Mouse (Mus musculus) ES-Bruce4 (cell line): Measurements from ENCODE around the gene Pi4k2b. TPM values are rescaled to one million over a fixed set of nuclear protein-coding genes. Genes with fewer than 3 reads are reported as not detected.

Source experiments
- H3K27ac ChIP-seq: 2 replicates; pipeline ENCODE4 v1.5.1; 2012; ENCODE audit warnings: low read length, inconsistent platforms; ENCODE audit not compliant: insufficient read depth
- H3K27me3 ChIP-seq: 2 replicates; pipeline ENCODE4 v1.6.1; 2012; ENCODE audit warnings: mild to moderate bottlenecking, low read length, inconsistent platforms; ENCODE audit not compliant: control insufficient read depth, poor library complexity, insufficient read depth, severe bottlenecking
- H3K36me3 ChIP-seq: 2 replicates; pipeline ENCODE4 v1.6.1; 2012; ENCODE audit warnings: inconsistent platforms, mild to moderate bottlenecking, low read length, moderate library complexity; ENCODE audit not compliant: control insufficient read depth, poor library complexity, insufficient read depth, severe bottlenecking
- H3K4me1 ChIP-seq: one replicate; pipeline ENCODE4 v1.8.1; 2011; ENCODE audit warnings: low read length; ENCODE audit not compliant: control insufficient read depth, insufficient read depth
- H3K4me3 ChIP-seq: 2 replicates; pipeline ENCODE4 v1.5.1; 2011; ENCODE audit warnings: low read depth, mild to moderate bottlenecking, low read length
- H3K9ac ChIP-seq: 2 replicates; pipeline ENCODE4 v1.6.1; 2012; ENCODE audit warnings: low read depth, mild to moderate bottlenecking, inconsistent platforms; ENCODE audit not compliant: poor library complexity, severe bottlenecking
- H3K9me3 ChIP-seq: replicated peaks from 2 replicates; pipeline ENCODE4 v1.6.1; 2012; ENCODE audit warnings: mild to moderate bottlenecking, low read length, inconsistent platforms; ENCODE audit not compliant: control insufficient read depth, poor library complexity, insufficient read depth, severe bottlenecking
- CTCF ChIP-seq: IDR thresholded peaks from one replicate; pipeline ENCODE4 v1.8.1; 2011; ENCODE audit warnings: low read depth, low read length
- EP300 ChIP-seq: IDR thresholded peaks from 2 replicates; pipeline ENCODE4 v1.6.1; 2011; ENCODE audit warnings: low read depth, low read length; ENCODE audit not compliant: insufficient read depth
- POLR2A ChIP-seq: IDR thresholded peaks from one replicate; pipeline ENCODE4 v1.8.1; 2011; ENCODE audit warnings: low read length; ENCODE audit not compliant: insufficient read depth
- polyA plus RNA-seq: library from polyadenylated mRNA; stranded (reverse); fragments of >200 nt; gene quantifications from 2 replicates; pipeline ENCODE4 v1.2.4, GENCODE M21; 2011; ENCODE audit warnings: low read depth; ENCODE audit not compliant: missing spikeins, insufficient read depth, insufficient read length

Pi4k2b gene
- polyA plus RNA-seq, 1 experiment, result 44.5 TPM

DNA sequence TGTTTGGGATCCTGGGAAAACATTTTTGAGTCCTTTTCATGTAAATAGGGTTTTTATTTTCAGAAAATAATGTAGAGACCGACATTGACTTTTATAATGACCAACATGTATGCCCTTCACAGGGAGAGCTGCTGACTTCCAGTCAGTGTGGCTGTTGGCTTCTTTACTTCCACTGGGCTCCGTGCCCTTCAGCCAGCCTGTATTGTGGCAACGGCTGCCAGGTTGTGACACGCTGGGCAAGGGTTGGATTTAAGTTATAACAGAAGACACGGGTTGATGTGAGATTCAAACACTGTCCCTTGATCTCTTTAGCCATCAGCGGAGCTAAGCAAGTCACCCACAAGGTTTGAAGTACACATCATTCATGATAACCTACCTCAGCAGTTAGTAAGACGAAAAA, 77.3 kb downstream of the Pi4k2b start:
- Histone ChIP-seq H3K9me3 (no peaks in the 10 kb centered on the region), H3K36me3 (peaks cover 11% of the 10 kb centered on the region), H3K9ac (no peak overlapping the region), H3K27me3 (no peaks in the 10 kb centered on the region), H3K4me1 (no peaks in the 10 kb centered on the region), H3K4me3 (no peak overlapping the region), H3K27ac (no peak overlapping the region)
- no peak for TF ChIP-seq POLR2A
- no peak for TF ChIP-seq CTCF
- TF ChIP-seq EP300, result no peak

Other genes starting within 250 kb of the Pi4k2b start
- 2.1 and 2.6 TPM in 2 replicates for gene Lgi2, start 175.1 kb upstream of the Pi4k2b start, polyA plus RNA-seq
- gene Sepsecs, start 71.9 kb upstream of the Pi4k2b start, polyA plus RNA-seq, result 10.7 and 12.0 TPM in 2 replicates
- 19.9 and 20.2 TPM in 2 replicates for gene Zcchc4, start 33.8 kb downstream of the Pi4k2b start, polyA plus RNA-seq
- 67.2 and 72.1 TPM in 2 replicates for gene Anapc4, start 92.4 kb downstream of the Pi4k2b start, polyA plus RNA-seq